Mouse (Mus musculus): ENCODE measurements around the gene Cfap298. TPM values are rescaled to one million over a fixed set of nuclear protein-coding genes. Genes with fewer than 3 reads are reported as not detected.

Gene Cfap298
- polyA plus RNA-seq, 1 experiment from 2014 or later, result 33.2 TPM

- Histone ChIP-seq H3K4me3 (replicated peaks) (no peak overlapping the region), H3K27me3 (peaks cover 9% of the 10 kb centered on the region; the same call in 1 of the 2 replicates), H3K4me2 (no peak overlapping the region), H3K9ac (no peak overlapping the region), H3K27ac (no peak overlapping the region), H3K9me3 (replicated peaks) (no peaks in the 10 kb centered on the region), H3K4me1 (replicated peaks) (no peaks in the 10 kb centered on the region), H3K36me3 (no peaks in the 10 kb centered on the region)
- no peak for DNase-seq
- ATAC-seq (ENCODE audit: low read depth), result no peak
- WGBS (ENCODE audit: insufficient replicate concordance), result 54% methylated on average over 17 of the region's 17 CpGs
Measured at GRCm38 (mm10) chr16:90910855-90911533, 23.9 kb downstream of the Cfap298 start.

- 40% methylated on average over 7 of the region's 7 CpGs for WGBS (ENCODE audit: insufficient replicate concordance)
- Histone ChIP-seq H3K4me3 (replicated peaks) (no peak overlapping the region), H3K4me2 (no peak overlapping the region), H3K4me1 (replicated peaks) (no peaks in the 10 kb centered on the region), H3K27ac (no peak overlapping the region), H3K36me3 (no peaks in the 10 kb centered on the region), H3K27me3 (peaks cover 7% of the 10 kb centered on the region), H3K9me3 (replicated peaks) (no peaks in the 10 kb centered on the region), H3K9ac (no peak overlapping the region)
- no peak for ATAC-seq (ENCODE audit: low read depth)
- DNase-seq, result no peak
Measured at GRCm38 (mm10) chr16:90907250-90907649, 27.7 kb downstream of the Cfap298 start.

GRCm38 (mm10) chr16:90903300-90903699, 31.6 kb downstream of the Cfap298 start:
- Histone ChIP-seq H3K4me1 (replicated peaks) (no peaks in the 10 kb centered on the region), H3K4me2 (no peak overlapping the region), H3K36me3 (no peaks in the 10 kb centered on the region), H3K9me3 (replicated peaks) (no peaks in the 10 kb centered on the region), H3K4me3 (replicated peaks) (no peak overlapping the region), H3K27me3 (peaks cover 4% of the 10 kb centered on the region), H3K27ac (no peak overlapping the region), H3K9ac (no peak overlapping the region)
- ATAC-seq (ENCODE audit: low read depth) (no peak), DNase-seq (no peak)
- 39% methylated on average over 5 of the region's 5 CpGs for WGBS (ENCODE audit: insufficient replicate concordance)

GRCm38 (mm10) chr16:90901364-90901763, 33.5 kb downstream of the Cfap298 start:
- WGBS (ENCODE audit: insufficient replicate concordance), result 42% methylated on average over 4 of the region's 4 CpGs
- Histone ChIP-seq H3K9ac (no peak overlapping the region), H3K4me2 (no peak overlapping the region), H3K9me3 (replicated peaks) (no peaks in the 10 kb centered on the region), H3K4me3 (replicated peaks) (no peak overlapping the region), H3K27me3 (peaks cover 4% of the 10 kb centered on the region), H3K36me3 (no peaks in the 10 kb centered on the region), H3K4me1 (replicated peaks) (no peaks in the 10 kb centered on the region), H3K27ac (no peak overlapping the region)
- no peak for ATAC-seq (ENCODE audit: low read depth)
- no peak for DNase-seq

- Histone ChIP-seq H3K27me3 (peaks cover 4% of the 10 kb centered on the region), H3K36me3 (no peaks in the 10 kb centered on the region), H3K4me2 (no peak overlapping the region), H3K4me3 (replicated peaks) (no peak overlapping the region), H3K9ac (no peak overlapping the region), H3K27ac (no peak overlapping the region), H3K9me3 (replicated peaks) (no peaks in the 10 kb centered on the region), H3K4me1 (replicated peaks) (no peaks in the 10 kb centered on the region)
- 64% methylated on average over 12 of the region's 12 CpGs for WGBS (ENCODE audit: insufficient replicate concordance)
- no peak for DNase-seq
- no peak for ATAC-seq (ENCODE audit: low read depth)
Measured at GRCm38 (mm10) chr16:90899498-90899897, 35.4 kb downstream of the Cfap298 start.

- H3K27me3 ChIP-seq, result 0 out of 2 replicates have a peak, but pooled peaks cover 6% of the 10 kb centered on the region
- H3K9me3 ChIP-seq (replicated peaks), result no peaks in the 10 kb centered on the region
- no peaks in the 10 kb centered on the region for H3K4me1 ChIP-seq (replicated peaks)
- 70% methylated on average over 3 of the region's 3 CpGs for WGBS (ENCODE audit: insufficient replicate concordance)
- H3K4me2 ChIP-seq, result no peak overlapping the region
- no peak for DNase-seq
- H3K4me3 ChIP-seq (replicated peaks), result no peak overlapping the region
- no peak overlapping the region for H3K9ac ChIP-seq
- H3K27ac ChIP-seq, result no peak overlapping the region
- no peak for ATAC-seq (ENCODE audit: low read depth)
- H3K36me3 ChIP-seq, result no peaks in the 10 kb centered on the region
Measured at GRCm38 (mm10) chr16:90897651-90898050, 37.3 kb downstream of the Cfap298 start.

GRCm38 (mm10) chr16:90893792-90894191, 41.1 kb downstream of the Cfap298 start:
- ATAC-seq (ENCODE audit: low read depth) (no peak), DNase-seq (no peak)
- 55% methylated on average over 9 of the region's 9 CpGs for WGBS (ENCODE audit: insufficient replicate concordance)

GRCm38 (mm10) chr16:90893019-90893418, 41.9 kb downstream of the Cfap298 start:
- WGBS (ENCODE audit: insufficient replicate concordance), result 61% methylated on average over 7 of the region's 7 CpGs
- no peak overlapping the region for H3K4me2 ChIP-seq
- no peak overlapping the region for H3K4me3 ChIP-seq (replicated peaks)
- H3K27ac ChIP-seq, result no peak overlapping the region
- H3K4me1 ChIP-seq (replicated peaks), result no peaks in the 10 kb centered on the region
- no peak overlapping the region for H3K9ac ChIP-seq
- no peaks in the 10 kb centered on the region for H3K36me3 ChIP-seq
- no peaks in the 10 kb centered on the region; the same call in 1 of the 2 replicates for H3K9me3 ChIP-seq (replicated peaks)
- 0 out of 2 replicates have a peak, but pooled peaks cover 11% of the 10 kb centered on the region for H3K27me3 ChIP-seq
- no peak for ATAC-seq (ENCODE audit: low read depth)
- DNase-seq, result no peak

More at GRCm38 (mm10) chr16:90893792-90894191, 41.1 kb downstream of the Cfap298 start:
- Histone ChIP-seq H3K4me2 (no peak overlapping the region), H3K27ac (no peak overlapping the region), H3K27me3 (0 out of 2 replicates have a peak, but pooled peaks cover 11% of the 10 kb centered on the region), H3K4me1 (replicated peaks) (no peaks in the 10 kb centered on the region), H3K9me3 (replicated peaks) (no peaks in the 10 kb centered on the region), H3K4me3 (replicated peaks) (no peak overlapping the region), H3K9ac (no peak overlapping the region), H3K36me3 (no peaks in the 10 kb centered on the region)

GRCm38 (mm10) chr16:90892081-90892480, 42.8 kb downstream of the Cfap298 start:
- Histone ChIP-seq H3K36me3 (no peaks in the 10 kb centered on the region), H3K4me2 (no peak overlapping the region), H3K4me1 (replicated peaks) (no peaks in the 10 kb centered on the region), H3K9me3 (replicated peaks) (no peaks in the 10 kb centered on the region; the same call in 1 of the 2 replicates), H3K9ac (no peak overlapping the region), H3K27me3 (0 out of 2 replicates have a peak, but pooled peaks cover 11% of the 10 kb centered on the region), H3K4me3 (replicated peaks) (no peak overlapping the region), H3K27ac (no peak overlapping the region)
- DNase-seq, result no peak
- WGBS (ENCODE audit: insufficient replicate concordance), result 54% methylated on average over 8 of the region's 8 CpGs
- no peak for ATAC-seq (ENCODE audit: low read depth)

- Histone ChIP-seq H3K27me3 (0 out of 2 replicates have a peak, but pooled peaks cover 11% of the 10 kb centered on the region), H3K36me3 (no peaks in the 10 kb centered on the region), H3K4me2 (no peak overlapping the region), H3K9ac (no peak overlapping the region), H3K4me1 (replicated peaks) (no peaks in the 10 kb centered on the region), H3K4me3 (replicated peaks) (no peak overlapping the region), H3K9me3 (replicated peaks) (no peaks in the 10 kb centered on the region; the same call in 1 of the 2 replicates), H3K27ac (no peak overlapping the region)
- DNase-seq (no peak), ATAC-seq (ENCODE audit: low read depth) (no peak)
- WGBS (ENCODE audit: insufficient replicate concordance), result 64% methylated on average over 14 of the region's 14 CpGs
Measured at GRCm38 (mm10) chr16:90891601-90892000, 43.3 kb downstream of the Cfap298 start.

- Histone ChIP-seq H3K36me3 (no peaks in the 10 kb centered on the region), H3K4me3 (replicated peaks) (no peak overlapping the region), H3K27me3 (0 out of 2 replicates have a peak, but pooled peaks cover 11% of the 10 kb centered on the region), H3K27ac (no peak overlapping the region), H3K9ac (no peak overlapping the region), H3K4me2 (no peak overlapping the region), H3K4me1 (replicated peaks) (0 out of 2 replicates have a peak, but pooled peaks cover 3% of the 10 kb centered on the region), H3K9me3 (replicated peaks) (no peaks in the 10 kb centered on the region; the same call in 1 of the 2 replicates)
- WGBS (ENCODE audit: insufficient replicate concordance), result 74% methylated on average over 9 of the region's 9 CpGs
- DNase-seq (no peak), ATAC-seq (ENCODE audit: low read depth) (no peak)
Measured at GRCm38 (mm10) chr16:90890683-90891082, 44.2 kb downstream of the Cfap298 start.

All from liver, embryonic 13.5 days (tissue).